Mouse (Mus musculus) erythroblast, adult 5-6 weeks (primary cell): ENCODE data around the gene Cfap54. TPM values are rescaled to one million over a fixed set of nuclear protein-coding genes. Genes with fewer than 3 reads are reported as not detected.

Experiments
- ATAC-seq: replicated peaks from 2 replicates; pipeline ENCODE4 v1.8.0; 2016; ENCODE audit warnings: moderate number of reproducible peaks, mild to moderate bottlenecking, moderate TSS enrichment, inconsistent platforms; ENCODE audit not compliant: poor library complexity, low FRiP score, severe bottlenecking
- total RNA-seq, 2 experiments: library from RNA; stranded (forward) in 1 of 2; stranded (reverse) in 1 of 2; fragments of 150-400 nt in 1 of 2; fragments of 200-764, 138-1000 nt in 1 of 2; gene quantifications; 2 replicates each; pipeline versions ENCODE4 v1.2.3 to v1.2.4; 2015 to 2017; ENCODE audit warnings: low replicate concordance in 2 of 2

The Cfap54 gene
- total RNA-seq, 2 experiments from 2014 or later, result 1.2 TPM; not detected in 1

DNA sequence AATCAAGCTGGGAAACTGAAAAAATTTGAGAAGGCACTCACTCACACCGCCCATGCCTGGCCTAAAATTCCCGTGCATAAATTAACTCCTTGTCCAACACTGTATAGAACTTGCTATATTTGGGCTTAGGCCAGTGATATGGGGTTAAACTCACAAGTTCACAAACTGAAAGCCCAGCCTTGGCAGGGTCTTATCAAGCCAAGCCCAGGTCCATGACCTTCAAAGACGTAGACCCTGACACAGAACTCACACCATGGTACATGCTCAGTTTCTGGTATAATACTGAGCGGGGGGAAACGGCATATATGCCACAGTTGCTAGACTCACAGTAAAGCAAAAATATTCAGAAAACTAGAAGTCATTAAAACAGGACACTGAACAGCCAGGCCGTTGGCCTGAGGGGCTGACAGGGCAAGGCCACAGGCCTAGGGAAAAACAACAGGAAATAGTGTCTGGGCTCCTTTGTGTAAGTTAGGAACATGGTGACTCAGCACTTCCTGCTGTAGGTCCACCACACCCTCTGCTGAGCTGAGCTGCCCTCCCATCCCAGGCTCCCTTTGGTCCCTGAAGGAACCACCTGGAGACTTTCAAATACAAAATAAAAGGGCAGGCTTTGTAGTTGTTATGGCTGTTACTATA is 12.3 kb downstream of the Cfap54 start:
- peak; percentile 91 for ATAC-seq

DNA sequence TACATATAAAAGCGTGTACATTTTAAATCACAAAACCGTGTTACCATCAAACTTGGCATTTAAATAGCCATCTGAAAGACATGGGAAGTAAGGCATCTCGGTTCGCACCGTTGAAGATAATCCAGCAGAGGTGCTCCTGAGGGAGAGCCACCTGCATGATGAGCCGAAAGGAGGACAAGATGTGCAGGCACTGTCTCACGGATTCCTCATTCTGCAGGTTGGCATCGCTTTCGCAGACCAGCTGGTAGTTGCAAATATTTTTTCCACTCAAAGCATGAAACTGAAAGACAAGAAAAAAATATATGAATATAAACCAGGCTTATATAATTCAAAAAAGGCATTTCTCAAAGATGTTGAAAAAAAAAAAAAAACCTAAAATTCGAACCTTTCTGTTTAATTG is 16.4 kb downstream of the Cfap54 start:
- ATAC-seq, result no peak

DNA sequence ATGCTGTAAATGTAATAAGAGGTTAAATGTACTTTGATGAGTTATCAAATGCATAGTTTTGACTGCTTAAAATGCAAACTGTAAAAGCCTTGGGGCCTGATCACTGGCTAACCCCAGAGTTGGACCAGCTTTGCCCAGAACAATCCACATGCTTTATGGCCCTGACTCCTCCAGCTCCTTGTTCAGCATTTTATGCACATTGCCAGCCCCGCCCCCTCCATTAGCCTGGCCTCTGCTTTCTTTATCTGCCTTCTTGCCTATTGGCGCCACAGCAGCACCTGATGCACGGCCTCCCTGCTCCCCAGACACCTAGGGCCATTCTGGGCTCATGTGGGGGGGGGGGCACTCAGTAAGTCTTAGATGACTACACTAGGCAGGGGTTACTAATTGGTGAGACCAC is 17.8 kb downstream of the Cfap54 start:
- 0 out of 2 replicates have a peak, but pooled peaks have one; percentile 38 for ATAC-seq

DNA sequence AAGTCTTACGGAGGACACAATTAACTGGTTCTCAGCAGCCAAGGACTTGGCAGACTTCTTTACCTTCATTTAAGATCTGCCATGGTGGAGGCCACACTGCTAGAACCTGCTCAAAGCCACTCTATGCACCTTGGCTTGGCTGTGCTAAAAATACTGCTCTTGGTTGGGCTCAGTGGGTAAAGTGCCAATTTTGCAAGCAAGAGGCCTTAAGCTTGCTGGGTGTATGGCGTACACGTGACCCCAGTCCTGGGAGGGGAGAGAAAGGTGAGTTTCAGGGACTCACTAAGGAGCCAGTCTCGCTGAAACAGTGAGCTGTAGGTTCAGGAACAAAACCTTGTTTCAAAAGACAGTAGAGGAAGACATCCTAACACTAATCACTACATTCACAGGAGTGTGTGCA is 19.0 kb downstream of the Cfap54 start:
- no peak for ATAC-seq

DNA sequence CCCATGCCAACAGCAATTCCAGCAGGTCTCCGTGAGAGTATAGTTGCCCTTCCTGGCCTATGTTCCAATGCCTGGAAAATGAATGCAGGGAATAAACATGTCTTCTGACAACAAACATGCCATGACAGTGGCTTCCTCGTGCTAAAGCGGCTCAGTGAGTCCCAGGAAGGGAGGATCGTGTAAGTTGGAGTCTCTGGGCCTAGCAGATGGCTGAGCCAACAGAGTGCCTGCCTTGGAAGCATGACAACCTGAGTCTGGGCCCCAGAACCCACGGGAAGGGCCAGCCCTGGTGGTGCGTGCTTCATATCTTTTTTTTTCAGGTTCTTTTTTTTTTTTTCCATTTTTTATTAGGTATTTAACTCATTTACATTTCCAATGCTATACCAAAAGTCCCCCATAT is 27.6 kb downstream of the Cfap54 start:
- no peak for ATAC-seq

DNA sequence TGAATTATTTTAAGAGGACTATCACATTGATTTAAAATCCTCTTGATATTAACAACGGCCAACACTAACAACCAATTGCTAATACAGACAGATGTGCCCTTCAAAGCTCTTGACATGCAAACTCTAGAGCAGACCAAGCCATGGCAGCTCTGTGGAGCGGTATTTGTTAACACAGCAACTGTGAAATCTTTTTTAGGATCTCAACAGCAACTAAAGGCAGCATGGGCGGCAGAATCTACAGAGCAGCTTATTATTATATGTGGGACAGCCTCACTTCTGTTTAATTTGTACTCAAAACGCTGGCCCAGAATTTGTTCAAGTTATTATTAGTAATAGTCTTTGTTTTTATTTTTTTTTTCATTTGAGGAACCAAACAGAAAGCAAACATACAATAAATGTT is 28.1 kb downstream of the Cfap54 start:
- ATAC-seq, result no peak

DNA sequence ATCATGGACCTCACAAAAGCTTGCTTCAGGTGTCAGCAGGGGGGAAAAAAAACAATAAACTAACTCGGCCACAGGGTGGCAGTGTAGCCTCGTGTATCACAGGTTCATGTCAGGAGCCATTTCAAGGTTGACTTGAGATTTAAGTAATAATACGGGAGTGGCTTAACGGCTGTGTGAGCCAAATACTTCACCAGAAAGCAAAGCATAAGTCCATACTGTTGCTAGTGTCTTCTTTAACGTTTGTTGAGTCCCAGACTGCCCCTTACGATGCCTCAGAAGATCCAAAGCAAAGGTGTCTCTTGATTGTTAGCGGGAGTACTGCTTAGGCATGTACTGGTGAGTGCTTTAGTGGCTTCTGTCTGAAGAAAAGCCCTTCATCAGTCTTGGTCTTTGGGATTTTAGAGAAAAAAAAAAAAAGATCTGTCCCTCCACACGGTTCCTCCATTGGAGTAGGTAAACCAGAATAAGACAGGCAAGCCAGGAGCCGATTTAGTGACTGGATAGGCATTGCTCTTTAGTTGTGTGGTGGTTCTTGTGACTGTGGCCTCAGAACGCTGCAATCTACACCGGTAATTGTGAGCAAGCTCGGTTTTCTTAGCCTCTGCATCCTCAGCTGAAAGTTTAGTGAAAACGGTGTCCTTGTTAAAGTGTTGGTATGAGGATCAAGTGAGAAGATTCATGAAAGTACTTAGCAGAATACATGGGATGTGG is 30.2 kb downstream of the Cfap54 start:
- ATAC-seq, result peak; percentile 86

DNA sequence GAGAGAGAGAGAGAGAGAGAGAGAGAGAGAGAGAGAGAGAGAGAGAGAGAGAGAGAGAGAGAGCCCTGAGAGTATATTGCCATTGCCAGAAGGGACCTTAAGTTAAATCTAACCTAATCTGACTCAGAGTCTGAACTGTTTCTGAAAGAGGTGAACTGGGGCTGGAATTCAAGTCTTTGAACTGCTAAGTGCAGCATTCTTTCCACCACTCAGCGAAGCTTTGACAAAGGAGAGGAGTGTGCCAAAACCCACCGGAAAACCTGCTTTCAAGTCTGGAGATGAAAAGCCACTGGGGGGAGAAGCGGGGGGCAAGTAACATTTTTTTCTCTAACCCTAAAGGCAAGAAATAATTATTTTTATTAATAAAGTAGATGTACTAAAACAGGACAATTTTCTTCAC is 30.8 kb downstream of the Cfap54 start:
- no peak for ATAC-seq

DNA sequence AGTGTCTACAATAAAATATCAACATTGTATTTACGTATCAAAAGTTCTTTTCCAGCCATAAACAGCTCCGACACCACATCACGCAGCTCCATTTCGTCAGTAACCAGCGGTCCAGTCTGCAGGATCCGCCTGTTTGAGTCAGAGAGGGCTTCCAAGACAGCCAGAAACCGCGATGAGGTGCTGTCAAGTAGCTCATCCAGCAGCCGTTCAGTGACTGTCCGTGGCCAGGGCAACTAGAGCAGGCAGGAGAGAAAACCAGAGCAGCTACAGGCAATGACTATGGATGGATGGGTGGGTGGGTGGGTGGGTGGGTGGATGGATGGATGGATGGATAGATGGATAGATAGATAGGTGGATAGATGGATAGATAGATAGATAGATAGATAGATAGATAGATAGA is 38.2 kb downstream of the Cfap54 start:
- no peak for ATAC-seq

DNA sequence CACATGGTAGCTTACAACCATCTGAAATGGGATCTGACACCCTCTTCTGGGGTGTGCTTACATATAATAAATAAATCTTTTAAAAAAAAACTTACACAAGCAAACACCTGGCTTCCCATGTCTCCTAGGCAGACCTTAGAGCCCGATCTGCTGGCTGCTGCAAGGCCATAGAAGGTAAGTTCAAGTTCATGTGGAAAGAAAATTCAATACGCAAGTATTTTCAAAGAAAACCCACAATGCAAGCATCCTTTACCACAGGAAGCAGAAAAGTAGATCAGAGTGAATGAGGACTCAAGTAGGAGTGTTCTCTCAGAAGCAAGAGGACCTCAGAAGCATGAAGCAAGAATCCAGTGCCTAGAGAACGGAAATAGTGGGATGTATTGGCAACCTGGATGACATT is 39.6 kb downstream of the Cfap54 start:
- no peak for ATAC-seq

DNA sequence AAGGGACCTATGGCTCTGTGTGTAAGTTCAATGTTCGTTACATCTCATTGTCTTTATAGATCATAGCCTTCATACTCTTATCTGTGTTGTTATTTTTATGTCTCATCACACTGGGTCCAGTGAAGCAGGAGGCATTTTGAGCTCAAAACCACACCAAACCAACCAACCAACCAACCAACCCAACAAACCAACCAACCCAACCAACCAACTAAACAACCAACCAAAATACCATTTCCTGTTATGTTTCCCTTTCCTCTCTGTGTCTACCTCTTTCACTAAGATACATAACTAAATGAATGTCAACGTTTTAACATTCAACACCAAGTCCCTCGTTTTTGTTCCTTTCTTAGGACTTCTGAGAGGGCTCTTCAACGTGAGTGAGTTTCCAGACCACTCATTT is 40.0 kb downstream of the Cfap54 start:
- ATAC-seq, result no peak

DNA sequence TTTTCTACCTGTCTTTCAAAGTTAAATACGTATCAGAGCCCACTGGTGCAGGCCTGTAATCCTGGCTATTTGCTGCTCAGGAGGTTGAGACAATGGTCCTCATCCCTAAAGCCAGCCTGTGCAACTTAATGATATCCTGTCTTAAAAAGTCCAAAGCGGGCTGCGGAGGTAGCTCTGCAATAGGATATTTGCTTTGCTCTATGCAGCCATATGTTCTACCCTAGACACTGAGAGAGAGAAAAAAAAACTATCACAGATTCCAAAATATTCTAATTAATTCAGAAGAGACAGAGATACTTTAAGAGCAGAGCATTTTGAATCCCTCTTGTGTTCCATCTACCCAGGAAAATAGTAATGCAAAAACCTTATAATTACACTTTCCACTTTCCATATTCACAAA is 44.9 kb downstream of the Cfap54 start:
- ATAC-seq, result no peak

DNA sequence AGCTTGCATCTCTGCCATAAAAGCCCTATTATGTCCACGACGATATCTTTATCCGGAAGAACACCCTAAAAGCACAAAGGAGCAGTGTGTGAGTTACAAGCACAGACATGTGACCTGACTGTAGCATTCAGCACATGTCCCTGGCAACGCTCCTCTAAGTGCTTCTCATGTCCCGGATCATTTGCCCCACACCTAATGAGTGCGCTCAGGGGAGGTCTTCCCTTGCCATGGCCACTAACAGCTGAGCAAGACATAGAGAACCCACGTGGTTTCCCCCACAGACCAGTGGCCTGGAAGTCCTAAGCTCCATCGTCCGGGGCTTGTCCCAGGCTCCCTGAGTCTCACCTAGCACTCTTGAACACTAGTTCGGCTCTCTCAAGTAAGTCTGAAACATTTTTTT is 45.9 kb downstream of the Cfap54 start:
- ATAC-seq, result no peak

DNA sequence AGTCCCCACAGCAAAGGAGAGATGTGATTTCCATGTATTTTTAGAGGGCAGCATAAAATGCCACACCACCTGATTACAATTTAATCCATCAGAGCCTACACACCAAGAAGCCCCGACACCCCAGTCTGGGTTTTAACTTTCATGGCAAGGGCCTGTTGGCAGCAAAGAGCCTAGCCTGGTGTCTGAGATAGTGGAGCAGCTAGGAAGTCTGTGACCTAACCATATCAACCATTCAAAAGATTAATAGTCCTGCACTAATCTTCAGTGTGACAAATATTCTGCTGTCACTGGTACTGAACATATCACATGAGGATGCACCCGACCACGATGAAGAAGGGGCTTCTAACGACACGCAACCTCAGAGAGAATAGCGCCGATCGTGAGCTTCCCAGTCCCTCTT is 58.1 kb downstream of the Cfap54 start:
- ATAC-seq, result no peak

DNA sequence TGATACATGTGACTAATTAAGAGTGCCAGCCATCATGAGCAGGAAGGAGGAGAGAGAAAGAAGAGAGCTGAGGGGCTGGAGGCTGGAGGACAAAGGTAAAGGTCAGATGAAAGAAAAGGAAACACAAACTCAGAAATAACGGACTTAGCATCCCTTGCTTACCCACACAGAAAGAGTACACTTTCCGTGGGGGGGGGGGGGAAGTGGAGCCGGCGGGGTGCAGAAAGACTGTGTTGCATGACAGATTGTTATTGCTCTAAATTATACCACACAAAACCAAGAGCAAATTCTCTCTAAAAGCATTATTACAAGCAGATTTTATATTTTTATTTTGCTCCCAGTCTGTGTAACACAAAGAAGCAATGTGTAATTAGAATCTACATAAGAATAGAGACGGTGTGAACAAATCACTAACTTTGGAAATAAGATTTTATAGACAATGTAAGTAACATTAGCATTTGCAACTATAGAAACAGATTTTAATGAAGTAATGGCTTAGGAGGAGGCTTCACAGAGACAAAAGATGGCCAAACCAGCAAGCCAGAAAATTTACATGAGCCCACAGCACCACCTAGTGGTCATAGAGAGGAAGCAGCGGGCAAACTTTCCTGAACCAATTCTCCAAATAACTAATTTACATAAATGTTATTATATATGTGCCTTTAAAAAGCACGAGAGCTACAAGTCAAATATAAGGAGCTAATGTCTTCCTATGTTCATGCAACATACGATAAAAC is 67.2 kb downstream of the Cfap54 start:
- ATAC-seq, result no peak

DNA sequence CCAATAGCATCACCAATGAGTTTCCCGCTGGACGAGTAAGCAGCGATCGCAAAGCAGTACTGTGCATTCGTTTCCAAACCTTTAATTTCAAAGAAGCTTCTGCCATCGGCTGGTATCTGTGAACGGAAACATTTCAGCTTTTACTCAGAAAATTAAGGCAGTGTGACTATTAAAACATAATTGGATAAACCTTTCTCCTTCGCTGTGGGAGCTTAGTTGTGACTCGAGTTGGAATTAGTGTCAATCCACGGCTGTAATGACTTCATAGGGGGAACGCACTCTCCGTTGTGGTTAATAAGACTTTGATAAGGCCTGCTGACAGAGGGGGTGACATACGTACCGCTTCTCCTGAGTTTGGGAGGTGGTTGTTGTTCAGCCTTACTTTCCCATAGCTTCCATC is 70.3 kb downstream of the Cfap54 start:
- no peak for ATAC-seq

DNA sequence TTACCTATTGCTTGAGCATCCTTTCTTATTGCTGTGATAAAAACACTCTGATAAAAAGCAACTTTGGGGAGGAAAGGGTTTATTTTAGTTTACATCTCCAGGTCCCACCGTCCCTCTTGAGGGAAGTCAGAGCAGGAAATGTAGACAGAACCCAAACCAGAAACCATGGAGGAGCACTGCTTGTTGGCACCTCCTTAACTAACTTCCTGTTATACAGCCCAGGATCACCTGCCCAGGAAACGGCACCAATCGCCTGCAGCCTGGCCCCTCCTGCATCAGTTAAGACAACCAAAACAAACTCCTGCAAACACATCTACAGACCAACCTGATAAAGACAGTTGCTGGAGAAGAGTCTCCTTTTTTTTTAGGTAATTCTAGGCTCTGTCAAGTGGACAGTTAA is 74.4 kb downstream of the Cfap54 start:
- no peak for ATAC-seq

DNA sequence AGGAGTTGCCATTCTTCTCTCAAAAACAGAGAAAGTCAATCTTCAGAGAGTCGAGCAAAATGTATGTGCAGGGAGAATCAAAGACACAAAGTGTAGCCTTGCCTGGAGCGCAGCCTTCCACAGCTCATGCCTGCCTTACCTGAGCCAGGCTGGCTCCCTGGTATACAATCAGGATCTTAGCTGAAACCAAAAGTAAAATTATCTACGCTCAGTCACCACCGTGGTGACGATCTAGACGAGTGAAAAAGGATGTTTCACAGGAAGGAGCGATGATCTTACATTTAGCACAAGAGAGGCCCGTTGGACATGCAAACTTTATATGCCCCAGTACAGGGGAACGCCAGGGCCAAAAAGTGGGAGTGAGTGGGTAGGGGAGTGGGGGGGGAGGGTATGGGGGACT is 75.0 kb downstream of the Cfap54 start:
- ATAC-seq, result no peak

DNA sequence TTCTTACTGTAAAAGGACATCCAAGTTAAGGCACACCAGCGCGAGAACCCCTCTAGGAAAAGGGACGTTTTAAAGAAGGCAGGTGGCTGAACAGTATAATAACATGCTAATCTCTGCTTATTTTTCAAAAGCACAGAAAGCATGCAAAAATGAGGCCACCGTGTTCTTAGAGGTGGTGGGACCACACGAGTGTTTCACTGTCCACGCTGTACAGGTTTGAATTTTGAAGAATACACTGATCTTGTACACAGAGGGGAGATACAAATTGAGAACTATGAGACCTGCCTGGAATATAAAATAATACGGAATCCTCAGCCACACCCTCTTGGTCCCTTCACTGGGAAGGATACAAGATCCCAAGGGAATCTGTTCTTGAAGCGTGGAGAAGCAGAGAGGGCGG is 82.9 kb downstream of the Cfap54 start:
- ATAC-seq, result no peak

DNA sequence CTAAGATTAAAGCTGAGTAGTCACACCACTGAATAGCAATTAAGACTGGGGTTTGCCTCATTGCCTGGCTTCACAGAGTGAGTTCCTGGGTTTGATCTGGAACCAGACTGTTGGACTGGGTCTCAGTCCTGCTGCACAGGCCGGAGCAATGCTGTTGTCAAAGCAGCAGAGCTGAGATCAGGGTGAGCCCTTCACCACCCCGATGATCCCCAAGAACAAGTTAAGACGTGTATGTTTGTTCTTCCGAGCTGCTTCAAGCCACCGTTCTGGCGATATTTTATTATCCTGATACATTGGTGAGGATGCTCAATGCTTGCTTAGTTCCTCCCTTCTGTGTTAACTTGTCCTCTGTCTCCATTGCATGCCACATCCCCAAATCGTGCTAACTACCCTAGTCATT is 86.2 kb downstream of the Cfap54 start:
- no peak for ATAC-seq

DNA sequence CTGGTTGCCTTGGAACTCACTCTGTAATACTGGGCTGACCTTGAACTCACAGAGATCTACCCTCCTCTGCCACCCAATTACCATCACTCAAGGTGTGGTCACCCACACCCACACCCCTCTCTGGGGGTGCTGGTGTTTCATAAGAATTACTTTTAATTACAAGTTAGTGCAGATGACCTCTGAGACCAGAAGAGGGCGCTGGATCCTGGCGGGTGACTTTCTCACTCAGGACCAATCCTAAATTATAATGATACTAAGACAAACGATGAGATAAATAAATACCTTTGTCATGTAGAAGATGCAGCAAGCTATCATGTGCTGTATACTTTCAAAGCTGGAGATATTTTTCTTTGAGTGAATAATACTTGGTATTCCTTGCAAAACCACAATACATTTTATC is 87.1 kb downstream of the Cfap54 start:
- no peak for ATAC-seq
